Mouse (Mus musculus): ENCODE data around the gene Eef1akmt1.

GRCm38 (mm10) chr14:57535646-57536045, 35.8 kb downstream of the Eef1akmt1 start:
- no peak for TF ChIP-seq POLR2A (IDR thresholded peaks at IDR 0.05; ENCODE audit: borderline replicate concordance, insufficient read depth, low read length)
- TF ChIP-seq CTCF (IDR thresholded peaks at IDR 0.05; ENCODE audit: borderline replicate concordance, insufficient read depth, low read depth, low read length): no peak

Data from cerebellum, adult 2 months (tissue).